22 mouse cellular contexts compared by ENCODE assay signal in genomic region chr11:97497543-97497942, GRCm38 (mm10). TPM values are rescaled to one million over a fixed set of nuclear protein-coding genes. Genes with fewer than 3 reads are reported as not detected.
DNase-seq lines count a peak whose midpoint lies in the region; ATAC-seq and TF ChIP-seq lines count a peak whose summit lies in the region.
"Had no signal": no experiment of that assay in that cellular context is flagged by ENCODE, and none has a peak within 500 bp of the region (broad histone marks: within the 10 kb centered on the region; RNA-seq: fewer than 3 reads in every experiment).

No protein-coding gene starts in this region.

- H3K9ac ChIP-seq in intestine, embryonic 16.5 days (ENCODE audit: low read depth, low read length), result no peak overlapping the region
- no peak overlapping the region for H3K9ac ChIP-seq in kidney, postnatal 0 days (ENCODE audit: low read depth, low read length)
- H3K9ac ChIP-seq in hindbrain, embryonic 12.5 days, result no peak overlapping the region
- H3K9ac ChIP-seq: embryonic facial prominence, embryonic 13.5 days; forebrain, embryonic 12.5 days; heart, embryonic 15.5 days; hindbrain, embryonic 15.5 days had no signal

- peak; percentile 92 for ATAC-seq in intestine, embryonic 16.5 days
- ATAC-seq in kidney, postnatal 0 days (replicated peaks; ENCODE audit: low FRiP score, low read depth), result peak; percentile 57; the same call in 1 of the 2 replicates
- no peak for ATAC-seq in hindbrain, embryonic 12.5 days (ENCODE audit: low FRiP score)
- ATAC-seq: forebrain, embryonic 16.5 days had no signal

- no peak overlapping the region for H3K27ac ChIP-seq in intestine, embryonic 16.5 days (ENCODE audit: low read length)
- peak overlapping the region; percentile 54 for H3K27ac ChIP-seq in kidney, adult 2 months (ENCODE audit: insufficient read depth, low read depth, low read length)
- H3K27ac ChIP-seq in kidney, postnatal 0 days, result no peak overlapping the region
- no peak overlapping the region for H3K27ac ChIP-seq in left cerebral cortex, adult 2 months
- H3K27ac ChIP-seq in hindbrain, embryonic 12.5 days, result no peak overlapping the region
- H3K27ac ChIP-seq: embryonic facial prominence, embryonic 13.5 days; forebrain, embryonic 12.5 days; heart, adult 2 months; heart, embryonic 15.5 days; hindbrain, embryonic 15.5 days had no signal

- peaks cover 4% of the 10 kb centered on the region for H3K4me1 ChIP-seq in intestine, embryonic 16.5 days (ENCODE audit: control insufficient read depth, insufficient read depth, low read length)
- peaks cover 8% of the 10 kb centered on the region; the same call in 1 of the 2 replicates for H3K4me1 ChIP-seq in kidney, adult 2 months (ENCODE audit: control insufficient read depth, insufficient read depth, low read length)
- H3K4me1 ChIP-seq in kidney, postnatal 0 days (replicated peaks; ENCODE audit: insufficient read depth, low read length), result 0 out of 2 replicates have a peak, but pooled peaks cover 11% of the 10 kb centered on the region
- H3K4me1 ChIP-seq in hindbrain, embryonic 12.5 days, result peaks cover 18% of the 10 kb centered on the region

- no peak overlapping the region for H3K4me2 ChIP-seq in intestine, embryonic 16.5 days (ENCODE audit: low read depth, low read length)
- no peak overlapping the region for H3K4me2 ChIP-seq in kidney, postnatal 0 days (ENCODE audit: low read length)
- no peak overlapping the region for H3K4me2 ChIP-seq in hindbrain, embryonic 12.5 days (replicated peaks)
- H3K4me2 ChIP-seq: embryonic facial prominence, embryonic 13.5 days; forebrain, embryonic 12.5 days; heart, embryonic 11.5 days; heart, embryonic 15.5 days; hindbrain, embryonic 15.5 days had no signal

- intact Hi-C loops in left cerebral cortex, adult 2 months (cut with DNase I), result no loop called here

- TF ChIP-seq POLR2A in kidney, adult 2 months (IDR thresholded peaks at IDR 0.05; ENCODE audit: low read depth, low read length), result no peak

- no peak for TF ChIP-seq CTCF in kidney, adult 2 months (conservative IDR thresholded peaks at IDR 0.05; ENCODE audit: insufficient read depth, insufficient read length, low read depth, low read length)
- no peak for TF ChIP-seq CTCF in kidney, postnatal 0 days (IDR thresholded peaks at IDR 0.05; ENCODE audit: low read depth)
- TF ChIP-seq CTCF in left cerebral cortex, adult 2 months (IDR thresholded peaks at IDR 0.05), result no peak

- H3K4me3 ChIP-seq in intestine, embryonic 16.5 days (ENCODE audit: low read length), result no peak overlapping the region
- H3K4me3 ChIP-seq in kidney, adult 2 months (ENCODE audit: insufficient read depth, low read depth, low read length), result no peak overlapping the region
- H3K4me3 ChIP-seq in kidney, postnatal 0 days (replicated peaks; ENCODE audit: low read depth, low read length), result no peak overlapping the region
- H3K4me3 ChIP-seq in left cerebral cortex, adult 2 months, result no peak overlapping the region
- H3K4me3 ChIP-seq in hindbrain, embryonic 12.5 days, result no peak overlapping the region
- H3K4me3 ChIP-seq: embryonic facial prominence, embryonic 13.5 days; forebrain, embryonic 12.5 days; heart, adult 2 months; heart, embryonic 15.5 days; hindbrain, embryonic 15.5 days had no signal

- H3K27me3 ChIP-seq in intestine, embryonic 16.5 days (replicated peaks; ENCODE audit: control insufficient read depth, insufficient read depth, low read length), result peaks cover 22% of the 10 kb centered on the region
- H3K27me3 ChIP-seq in kidney, adult 2 months (replicated peaks; ENCODE audit: control insufficient read depth, insufficient read depth, low read length), result 0 out of 2 replicates have a peak, but pooled peaks cover 1% of the 10 kb centered on the region
- 0 out of 2 replicates have a peak, but pooled peaks cover 4% of the 10 kb centered on the region for H3K27me3 ChIP-seq in kidney, postnatal 0 days (ENCODE audit: insufficient read depth, low read length)
- H3K27me3 ChIP-seq in hindbrain, embryonic 12.5 days, result peaks cover 55% of the 10 kb centered on the region

- WGBS in intestine, embryonic 16.5 days, result 64% methylated on average over 4 of the region's 4 CpGs
- WGBS in kidney, adult 2 months, result 63% methylated on average over 4 of the region's 4 CpGs
- 86% methylated on average over 4 of the region's 4 CpGs for WGBS in kidney, postnatal 0 days
- 93% methylated on average over 4 of the region's 4 CpGs for WGBS in hindbrain, embryonic 12.5 days

- peaks cover 3% of the 10 kb centered on the region for H3K36me3 ChIP-seq in intestine, embryonic 16.5 days (ENCODE audit: control insufficient read depth, insufficient read depth, low read length)
- no peaks in the 10 kb centered on the region for H3K36me3 ChIP-seq in kidney, adult 2 months (ENCODE audit: control insufficient read depth, insufficient read depth, low read length)
- peaks cover 24% of the 10 kb centered on the region for H3K36me3 ChIP-seq in kidney, postnatal 0 days (ENCODE audit: insufficient read depth, low read length)
- peaks cover 23% of the 10 kb centered on the region for H3K36me3 ChIP-seq in hindbrain, embryonic 12.5 days

- peak; percentile 93 for DNase-seq in kidney, adult 2 months
- no peak for DNase-seq in kidney, postnatal 0 days (ENCODE audit: low spot score)
- peak; percentile 86 to 87 for DNase-seq in kidney, postnatal 36 days
- no peak for DNase-seq in left cerebral cortex, adult 2 months (ENCODE audit: extremely low spot score in 1 of 2, low spot score in 2 of 2)
- no peak for DNase-seq in gastrocnemius, adult 18-20 months (ENCODE audit: low spot score)
- DNase-seq: adrenal gland, adult 2 months; adrenal gland, postnatal 36 days; cerebellum, adult 11 months; cerebellum, adult 9-10 months; cerebellum, postnatal 36 days; gastrocnemius, postnatal 14 days; heart, adult 2 months; heart, postnatal 14 days had no signal

- no peaks in the 10 kb centered on the region for H3K9me3 ChIP-seq in intestine, embryonic 16.5 days (ENCODE audit: control insufficient read depth, low read length)
- no peaks in the 10 kb centered on the region for H3K9me3 ChIP-seq in kidney, postnatal 0 days (replicated peaks; ENCODE audit: low read length)
- H3K9me3 ChIP-seq in hindbrain, embryonic 12.5 days (replicated peaks), result no peaks in the 10 kb centered on the region
- H3K9me3 ChIP-seq: embryonic facial prominence, embryonic 13.5 days; forebrain, embryonic 12.5 days; heart, embryonic 15.5 days; hindbrain, embryonic 15.5 days had no signal

RNA-seq across cellular contexts. Expression of gene 4933428G20Rik, which starts 2.6 kb away (rescaled TPM):
- polyA plus RNA-seq in intestine, embryonic 16.5 days (2015; fragmentation: Nextera tagmentation; extraction: Ambion mirVana), result 0.18 and 0.45 TPM in 2 replicates
- not detected in 2 replicates for polyA plus RNA-seq in kidney, adult 2 months (2012; rRNA removed)
- polyA plus RNA-seq in kidney, postnatal 0 days (2015; fragmentation: Nextera tagmentation; extraction: Ambion mirVana), result 0.08 and 0.28 TPM in 2 replicates
- total RNA-seq in left cerebral cortex, adult 2 months (2021), result not detected
- not detected for total RNA-seq in gastrocnemius, adult 18-20 months (2021)
- 0.85 and 0.94 TPM in 2 replicates for polyA plus RNA-seq in hindbrain, embryonic 12.5 days (2016; fragmentation: Nextera tagmentation; extraction: Ambion mirVana)
- total RNA-seq: gastrocnemius, postnatal 14 days; heart, adult 2 months; heart, postnatal 14 days; hematopoietic stem cell, adult 5-6 weeks had no signal
- polyA plus RNA-seq: heart, adult 2 months had no signal

Comparison
In these comparisons a context has a peak if more than half of its experiments do, and no peak if none do; other contexts are left out.
1. DNase-seq: peak in kidney, adult 2 months (single experiment) and kidney, postnatal 36 days (2 of 2); none in kidney, postnatal 0 days (single experiment), left cerebral cortex, adult 2 months (0 of 2) and gastrocnemius, adult 18-20 months (single experiment).